Mouse (Mus musculus) cerebellum, postnatal 10 days (tissue): ENCODE data around the gene Igll1.
A peak's percentile ranks its signal among the peaks of the same experiment; 100 is the strongest.

Experiments used
- DNase-seq, 2 experiments: peaks; one replicate each; pipeline ENCODE4 v3.0.0; 2021; ENCODE audit warnings: mixed read lengths in 2 of 2

The Igll1 gene

DNA sequence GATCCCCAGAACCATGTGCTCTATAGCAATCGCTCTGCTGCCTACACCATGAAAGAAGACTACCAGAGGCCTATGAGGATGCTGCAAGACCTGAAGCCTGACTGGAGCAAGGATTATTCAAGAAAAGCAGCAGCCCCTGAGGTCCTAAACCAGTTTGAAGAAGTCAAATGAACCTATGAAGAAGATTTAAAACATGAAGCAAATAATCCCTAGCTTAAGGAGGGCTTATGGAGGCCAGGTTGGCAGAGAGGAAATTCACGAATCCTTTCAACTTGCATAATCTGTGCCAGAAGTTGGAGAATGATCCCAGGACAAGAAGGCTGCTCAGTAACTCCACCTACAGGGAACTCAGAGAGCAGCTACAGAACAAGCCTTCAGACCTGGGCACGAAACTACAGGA lies 11.4 kb downstream of the Igll1 start:
- no peak for DNase-seq

DNA sequence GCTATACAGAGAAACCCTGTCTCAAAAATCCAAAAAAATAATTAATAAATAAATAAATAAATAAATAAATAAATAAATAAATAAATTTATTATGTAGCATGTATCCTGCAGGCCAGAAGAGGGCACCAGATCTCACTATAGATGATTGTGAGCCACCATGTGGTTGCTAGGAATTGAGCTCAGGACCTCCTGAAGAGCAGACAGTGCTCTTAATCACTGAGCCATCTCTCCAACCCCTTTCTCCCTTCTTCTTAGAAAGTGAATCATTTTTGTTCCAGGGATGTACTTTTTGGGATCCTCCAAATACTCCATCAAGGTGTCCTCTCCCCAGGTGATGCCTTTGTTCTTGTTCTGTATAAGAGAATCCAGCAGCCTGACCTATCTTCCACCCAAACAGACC lies 14.6 kb downstream of the Igll1 start:
- no peak for DNase-seq

DNA sequence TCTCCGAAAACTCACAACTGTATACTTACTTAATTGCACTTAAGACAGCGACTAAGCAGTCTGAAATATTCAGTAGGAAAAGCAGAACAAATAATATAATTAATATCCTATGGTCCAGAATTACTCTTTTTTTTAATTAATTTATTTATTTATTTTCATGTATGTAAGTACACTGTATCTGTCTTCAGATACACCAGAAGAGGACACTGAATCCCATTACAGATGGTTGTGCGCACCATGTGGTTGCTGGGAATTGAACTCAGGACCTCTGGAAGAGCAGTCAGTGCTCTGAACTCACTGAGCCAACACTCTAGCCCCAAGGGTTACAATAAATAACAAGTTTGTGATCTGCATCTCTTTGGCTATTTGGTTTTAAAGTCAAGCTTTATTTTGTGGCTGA lies 34.1 kb downstream of the Igll1 start:
- DNase-seq: no peak

DNA sequence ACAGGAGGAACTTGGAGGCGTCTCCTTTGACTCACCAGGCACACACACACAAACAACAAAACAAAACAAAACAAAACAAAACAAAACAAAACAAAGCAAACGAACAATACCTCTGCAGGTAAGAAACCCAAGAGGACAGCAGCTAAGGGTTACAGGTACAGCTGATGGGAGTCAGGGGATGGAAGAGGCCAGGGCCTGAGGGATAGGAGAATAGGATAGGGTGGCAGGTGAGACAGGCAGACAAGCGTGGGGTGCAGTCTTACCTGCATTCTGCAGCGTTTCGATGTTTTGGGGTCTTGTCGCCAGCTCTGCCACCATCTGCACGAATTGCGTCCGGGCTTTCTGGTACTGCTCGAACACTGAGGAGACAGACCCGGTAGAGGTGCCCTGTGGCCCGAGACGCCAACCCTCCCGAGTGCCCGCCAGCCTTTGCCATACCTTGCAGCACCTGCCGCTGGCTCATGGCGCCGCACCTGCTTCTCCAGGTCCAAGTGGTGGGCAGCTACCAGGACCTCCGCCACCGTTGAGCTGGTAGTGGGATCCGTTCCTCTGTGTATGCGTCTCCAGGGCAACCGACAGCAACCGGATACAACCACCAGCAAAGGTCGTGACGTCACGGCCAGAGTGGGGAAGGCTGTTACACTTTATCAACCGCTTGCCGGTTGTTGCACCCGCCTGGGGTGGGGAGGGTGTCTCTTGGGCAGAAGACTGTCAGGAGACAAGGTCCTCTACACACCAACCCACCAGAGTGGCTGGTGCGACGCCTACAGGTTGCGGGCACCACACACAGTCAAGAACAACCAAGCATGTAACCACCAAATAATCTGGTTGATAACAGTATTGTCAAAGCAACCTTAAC lies 34.8 kb downstream of the Igll1 start, which contains the start of gene Spag6l:
Gene Spag6l, minus strand, starts transcription at position 700 of the 859 bp plus-strand sequence.
- DNase-seq: peak; percentile 64 to 68

DNA sequence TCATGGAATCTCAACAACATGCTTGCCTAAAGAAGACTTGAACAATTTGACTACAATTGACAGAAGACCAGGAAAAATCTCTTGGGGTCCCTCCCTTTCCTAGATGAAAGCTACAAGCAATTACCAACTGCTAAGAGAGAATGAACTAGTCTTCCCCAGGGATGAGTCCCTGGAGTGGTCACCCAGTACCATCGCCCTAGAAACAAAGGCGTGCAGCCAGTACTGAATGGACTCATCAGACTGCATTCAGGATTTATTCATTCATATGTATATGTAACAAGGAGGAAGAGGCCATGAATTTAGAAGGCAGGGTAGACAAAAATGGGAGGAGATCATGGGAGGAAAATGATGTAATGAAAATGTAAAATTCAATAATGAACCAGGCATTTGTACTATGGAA lies 37.6 kb downstream of the Igll1 start:
- no peak for DNase-seq

DNA sequence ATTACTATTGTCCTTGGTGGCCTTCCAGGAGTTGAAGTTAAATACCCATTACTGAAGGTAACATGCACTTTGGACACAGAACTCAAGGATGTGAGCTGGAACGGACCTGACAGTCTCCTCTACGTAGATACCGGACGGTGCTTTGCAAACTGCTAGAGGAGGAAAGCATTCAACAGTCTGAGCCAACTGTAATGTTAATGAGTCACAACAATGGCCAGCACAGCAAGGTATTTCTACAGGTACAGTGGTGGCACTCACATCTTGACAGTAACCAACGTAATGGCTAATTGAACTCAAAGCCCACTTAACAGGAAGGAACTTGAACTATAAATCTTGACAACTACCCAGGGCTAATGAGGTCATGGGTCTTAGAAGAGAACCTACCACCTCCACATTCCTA lies 38.3 kb downstream of the Igll1 start:
- DNase-seq: no peak
